In the genomic region with DNA sequence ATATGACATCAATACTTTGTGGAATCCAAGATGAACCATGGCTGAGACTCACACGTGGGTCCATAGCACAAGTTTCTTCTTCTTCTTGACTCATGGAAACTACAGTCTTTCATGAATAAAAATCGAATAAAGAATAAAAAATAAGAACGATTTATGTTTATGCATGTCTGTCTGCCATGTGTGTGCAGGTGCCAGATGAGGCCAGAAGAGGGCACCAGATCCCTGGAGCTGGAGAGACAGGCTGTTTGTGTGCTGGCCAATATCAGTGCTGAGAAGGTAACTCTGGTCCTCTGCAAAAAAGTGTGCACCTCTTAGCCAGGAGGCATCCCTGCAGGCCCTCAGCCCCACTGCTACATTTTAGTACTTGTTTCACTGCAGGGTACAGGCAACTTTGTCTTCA, we compare ENCODE assay signal across 15 mouse cellular contexts. TPM values are rescaled to one million over a fixed set of nuclear protein-coding genes. Genes with fewer than 3 reads are reported as not detected.
DNase-seq lines count a peak whose midpoint lies in the region; ATAC-seq and TF ChIP-seq lines count a peak whose summit lies in the region.
"Had no signal": no experiment of that assay in that cellular context is flagged by ENCODE, and none has a peak within 500 bp of the region (broad histone marks: within the 10 kb centered on the region; RNA-seq: fewer than 3 reads in every experiment).

No protein-coding gene starts in this region.

- H3K4me1 ChIP-seq in liver, adult 2 months (ENCODE audit: control insufficient read depth, insufficient read depth, low read length), result no peaks in the 10 kb centered on the region
- peaks cover 10% of the 10 kb centered on the region for H3K4me1 ChIP-seq in liver, embryonic 12.5 days
- H3K4me1 ChIP-seq: intestine, embryonic 15.5 days had no signal

- H3K27ac ChIP-seq in liver, adult 2 months (replicated peaks; ENCODE audit: insufficient read depth, low read depth, low read length), result no peak overlapping the region
- H3K27ac ChIP-seq in liver, embryonic 12.5 days, result no peak overlapping the region
- H3K27ac ChIP-seq: forebrain, embryonic 12.5 days; intestine, embryonic 15.5 days; limb, embryonic 13.5 days had no signal

- no peak overlapping the region for H3K4me2 ChIP-seq in liver, embryonic 12.5 days
- H3K4me2 ChIP-seq: forebrain, embryonic 12.5 days; intestine, embryonic 15.5 days; limb, embryonic 13.5 days had no signal

- intact Hi-C loops in heart, postnatal 36 days (cut with DNase I), result no loop called here

- DNase-seq in adrenal gland, postnatal 25 days, result peak; percentile 11
- DNase-seq in adrenal gland, postnatal 10 days, result no peak
- no peak for DNase-seq in liver, adult 2 months (ENCODE audit: extremely low read depth, low read depth, low spot score)
- peak; percentile 51 for DNase-seq in A20 (ENCODE audit: low read depth, low spot score)
- DNase-seq in brain, embryonic 14.5 days (ENCODE audit: low read depth), result no peak
- no peak for DNase-seq in spleen, postnatal 10 days (ENCODE audit: low spot score in 2 of 2)
- DNase-seq in heart, postnatal 36 days, result no peak
- DNase-seq: cerebellum, adult 11-12 months; gastrocnemius, postnatal 36 days; layer of hippocampus, adult 9-11 months had no signal

- no peaks in the 10 kb centered on the region for H3K27me3 ChIP-seq in liver, adult 2 months (ENCODE audit: control insufficient read depth, insufficient read depth, low read length)
- H3K27me3 ChIP-seq in liver, embryonic 12.5 days (replicated peaks), result no peaks in the 10 kb centered on the region
- H3K27me3 ChIP-seq: forebrain, embryonic 12.5 days; intestine, embryonic 15.5 days; limb, embryonic 13.5 days had no signal

- no peak for TF ChIP-seq POLR2A in liver, adult 2 months (IDR thresholded peaks at IDR 0.05; ENCODE audit: extremely low read depth, insufficient read depth, low read length)
- TF ChIP-seq POLR2A in brain, embryonic 14.5 days (IDR thresholded peaks at IDR 0.05; ENCODE audit: borderline replicate concordance, extremely low read depth, insufficient read depth, insufficient read length, poor library complexity, severe bottlenecking), result no peak

- peak; percentile 44 for TF ChIP-seq CTCF in liver, adult 2 months (IDR thresholded peaks at IDR 0.05; ENCODE audit: low read depth, low read length)
- TF ChIP-seq CTCF in brain, embryonic 14.5 days (IDR thresholded peaks at IDR 0.05; ENCODE audit: borderline replicate concordance, extremely low read depth, insufficient read depth, insufficient read length), result peak; percentile 26; the same call in 1 of the 2 replicates

- H3K36me3 ChIP-seq in liver, adult 2 months (ENCODE audit: control insufficient read depth, insufficient read depth, low read length), result no peaks in the 10 kb centered on the region
- H3K36me3 ChIP-seq in liver, embryonic 12.5 days, result no peaks in the 10 kb centered on the region
- H3K36me3 ChIP-seq: forebrain, embryonic 12.5 days; intestine, embryonic 15.5 days had no signal

- no peak overlapping the region for H3K9ac ChIP-seq in liver, adult 2 months (ENCODE audit: low read depth, low read length)
- no peak overlapping the region for H3K9ac ChIP-seq in liver, embryonic 12.5 days
- H3K9ac ChIP-seq: forebrain, embryonic 12.5 days; intestine, embryonic 15.5 days; limb, embryonic 13.5 days had no signal

- 77% methylated on average over 3 of the region's 3 CpGs for WGBS in liver, adult 2 months
- WGBS in liver, embryonic 12.5 days (ENCODE audit: insufficient replicate concordance), result 53% methylated on average over 3 of the region's 3 CpGs

- ATAC-seq in liver, embryonic 12.5 days, result no peak
- ATAC-seq: intestine, embryonic 15.5 days had no signal

- H3K9me3 ChIP-seq in liver, embryonic 12.5 days (replicated peaks), result 0 out of 2 replicates have a peak, but pooled peaks cover 4% of the 10 kb centered on the region
- H3K9me3 ChIP-seq: intestine, embryonic 15.5 days had no signal

- H3K79me2 ChIP-seq in liver, adult 2 months (ENCODE audit: control insufficient read depth, insufficient read depth, low read length), result no peaks in the 10 kb centered on the region

- H3K4me3 ChIP-seq in liver, adult 2 months (ENCODE audit: insufficient read depth, low read depth, low read length), result no peak overlapping the region
- H3K4me3 ChIP-seq in liver, embryonic 12.5 days, result no peak overlapping the region
- H3K4me3 ChIP-seq: forebrain, embryonic 12.5 days; intestine, embryonic 15.5 days; limb, embryonic 13.5 days; myocyte had no signal

RNA-seq across cellular contexts. Expression of gene Pdcd5, which starts 34.2 kb away (rescaled TPM):
- 78.6 and 94.0 TPM in 2 replicates for total RNA-seq in adrenal gland, postnatal 25 days (2021)
- 100 to 1,000 TPM in 1 of 2 experiments, 10 to 100 TPM in 1; 96.1 to 103 TPM for total RNA-seq in adrenal gland, postnatal 10 days (2021)
- total RNA-seq in liver, adult 2 months (2014; rRNA removed), result 59.7 and 71.0 TPM in 2 replicates
- 61.2 and 61.5 TPM in 2 replicates for polyA plus RNA-seq in liver, adult 2 months (2012; rRNA removed)
- polyA plus RNA-seq in liver, embryonic 12.5 days (2016; fragmentation: Nextera tagmentation; extraction: Ambion mirVana), result 193 and 197 TPM in 2 replicates
- 138 and 144 TPM in 2 replicates for polyA plus RNA-seq in brain, embryonic 14.5 days (2012; rRNA removed)
- 100 to 1,000 TPM; 112 to 114 TPM for total RNA-seq in heart, postnatal 36 days (2021)

Comparison
In these comparisons a context has a peak if more than half of its experiments do, and no peak if none do; other contexts are left out.
1. DNase-seq: peak in adrenal gland, postnatal 25 days (single experiment) and A20 (single experiment); none in adrenal gland, postnatal 10 days (single experiment), liver, adult 2 months (single experiment), brain, embryonic 14.5 days (single experiment), spleen, postnatal 10 days (0 of 2) and heart, postnatal 36 days (0 of 2).